Mouse (Mus musculus) heart, adult 2 months (tissue): ENCODE measurements at regions not wholly inside any gene's neighbourhood (a gene's known extent, or its start where the extent isn't known, plus 50 kb on each side); places are given as distances from the start of the nearest gene placed in this dataset.

Experiments
- DNase-seq, 2 experiments: peaks; one replicate each; pipeline ENCODE4 v3.0.0; 2021
- H3K27ac ChIP-seq: fragments of 200-600 bp; 2 replicates; pipeline ENCODE4 v1.8.1; 2022
- H3K27me3 ChIP-seq: fragments of 200-500 bp; 2 replicates; pipeline ENCODE4 v1.6.1; 2012; ENCODE audit warnings: mild to moderate bottlenecking, low read length, inconsistent platforms, mixed read lengths; ENCODE audit not compliant: control insufficient read depth, insufficient read depth
- H3K36me3 ChIP-seq: fragments of 200-500 bp; 2 replicates; pipeline ENCODE4 v1.6.1; 2012; ENCODE audit warnings: low read length, inconsistent platforms; ENCODE audit not compliant: control insufficient read depth, insufficient read depth
- H3K4me1 ChIP-seq: fragments of 200-500 bp; 2 replicates; pipeline ENCODE4 v1.6.1; 2011; ENCODE audit warnings: low read length; ENCODE audit not compliant: control insufficient read depth, insufficient read depth
- H3K4me3 ChIP-seq: fragments of 200-600 bp; 2 replicates; pipeline ENCODE4 v1.8.1; 2022
- H3K79me2 ChIP-seq: fragments of 200-500 bp; replicated peaks from 2 replicates; pipeline ENCODE4 v1.6.1; 2012; ENCODE audit warnings: mild to moderate bottlenecking, inconsistent platforms, low read length, moderate library complexity, mixed read lengths; ENCODE audit not compliant: control insufficient read depth, insufficient read depth
- H3K9ac ChIP-seq: fragments of 200-500 bp; 2 replicates; pipeline ENCODE4 v1.6.1; 2012; ENCODE audit warnings: low read depth, mild to moderate bottlenecking, control low read depth, inconsistent platforms, low read length, mixed read lengths
- CTCF ChIP-seq: fragments of 200-600 bp; IDR thresholded peaks from 2 replicates; pipeline ENCODE4 v1.8.1; 2022; ENCODE audit warnings: antibody characterized with exemption, mild to moderate bottlenecking, moderate library complexity
- EP300 ChIP-seq: fragments of 200-500 bp; IDR thresholded peaks from 2 replicates; pipeline ENCODE4 v1.6.1; 2011; ENCODE audit warnings: low read depth, low read length, control low read depth; ENCODE audit not compliant: insufficient read depth
- POLR2A ChIP-seq: fragments of 200-500 bp; IDR thresholded peaks from 2 replicates; pipeline ENCODE4 v1.6.1; 2011; ENCODE audit warnings: mild to moderate bottlenecking, low read depth, low read length, control low read depth; ENCODE audit not compliant: insufficient read depth
- WGBS: fragments of 180-500 bp; shearing (Covaris S2); methylation state at CpG from one replicate; pipeline ENCODE4 v1.1.7; 2018; 5-methylcytosine and 5-hydroxymethylcytosine counted together
- intact Hi-C: fragments of 180-260 bp; cut with DNase I; formaldehyde crosslinking; loops from one replicate; pipeline ENCODE4 v1.15.1; 2025

DNA sequence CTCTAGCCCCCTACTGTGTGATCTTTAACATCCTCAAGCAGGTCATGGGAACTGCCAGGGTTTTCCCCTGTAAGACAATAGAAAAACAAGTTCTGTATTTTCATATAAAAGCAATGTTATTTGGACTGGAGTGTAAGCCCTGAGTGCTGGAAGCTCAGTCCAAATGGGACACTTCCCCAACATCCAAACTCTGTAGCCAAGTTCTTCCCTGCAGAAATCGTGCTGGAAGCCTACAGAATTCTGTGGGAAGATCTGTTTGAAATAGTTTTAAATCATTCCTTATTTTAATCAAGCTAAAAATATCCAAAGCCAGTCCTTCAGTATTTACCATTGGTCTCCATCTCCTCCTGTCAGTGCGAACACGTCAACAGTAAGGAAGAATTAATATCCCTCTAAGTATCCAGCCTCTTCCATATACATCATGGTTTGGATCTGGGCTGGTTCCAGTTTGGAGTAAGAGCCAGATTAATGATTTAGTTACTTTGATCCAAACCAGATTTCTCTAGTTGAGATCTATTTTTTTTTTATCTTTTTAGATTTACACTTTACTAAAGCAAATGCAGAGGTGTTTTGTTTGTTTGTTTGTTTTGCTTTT lies 165.0 kb upstream of the Nrp1 start:
- no peak for TF ChIP-seq EP300
- TF ChIP-seq CTCF: no peak
- TF ChIP-seq POLR2A: no peak
- Histone ChIP-seq H3K27ac (no peak overlapping the region), H3K79me2 (no peaks in the 10 kb centered on the region), H3K36me3 (no peaks in the 10 kb centered on the region), H3K4me1 (no peaks in the 10 kb centered on the region), H3K9ac (no peak overlapping the region), H3K4me3 (no peak overlapping the region), H3K27me3 (no peaks in the 10 kb centered on the region)
- intact Hi-C loops: no loop called here
- no peak for DNase-seq
- 79% methylated on average over 3 of the region's 3 CpGs for WGBS

DNA sequence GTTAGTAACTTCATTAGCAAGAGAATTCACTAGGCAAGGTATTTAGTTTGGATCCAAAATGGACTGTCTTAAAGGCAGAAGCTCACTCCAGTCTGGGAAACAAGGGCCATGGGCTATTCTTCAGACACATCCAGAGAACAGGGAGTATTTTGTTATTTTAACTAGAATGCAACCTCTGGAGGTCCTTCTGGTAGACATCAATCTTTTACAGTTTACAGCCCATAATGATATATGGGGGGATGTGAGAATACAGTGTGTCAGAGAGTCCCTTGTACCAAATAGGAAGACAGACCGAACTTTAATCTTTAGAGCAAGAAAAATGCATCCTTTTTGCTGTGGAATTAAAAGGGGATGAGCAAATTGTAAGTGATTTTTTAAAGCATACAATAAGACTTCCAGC lies 157.6 kb upstream of the Nrp1 start:
- no peaks in the 10 kb centered on the region for H3K4me1 ChIP-seq
- DNase-seq: no peak
- no peak overlapping the region for H3K4me3 ChIP-seq
- H3K9ac ChIP-seq: no peak overlapping the region
- H3K79me2 ChIP-seq: no peaks in the 10 kb centered on the region
- TF ChIP-seq POLR2A (no peak), CTCF (no peak), EP300 (no peak)
- no peaks in the 10 kb centered on the region for H3K27me3 ChIP-seq
- H3K36me3 ChIP-seq: no peaks in the 10 kb centered on the region
- intact Hi-C loops: no loop called here
- 88% methylated on average over 1 of the region's 1 CpGs for WGBS
- H3K27ac ChIP-seq: no peak overlapping the region

DNA sequence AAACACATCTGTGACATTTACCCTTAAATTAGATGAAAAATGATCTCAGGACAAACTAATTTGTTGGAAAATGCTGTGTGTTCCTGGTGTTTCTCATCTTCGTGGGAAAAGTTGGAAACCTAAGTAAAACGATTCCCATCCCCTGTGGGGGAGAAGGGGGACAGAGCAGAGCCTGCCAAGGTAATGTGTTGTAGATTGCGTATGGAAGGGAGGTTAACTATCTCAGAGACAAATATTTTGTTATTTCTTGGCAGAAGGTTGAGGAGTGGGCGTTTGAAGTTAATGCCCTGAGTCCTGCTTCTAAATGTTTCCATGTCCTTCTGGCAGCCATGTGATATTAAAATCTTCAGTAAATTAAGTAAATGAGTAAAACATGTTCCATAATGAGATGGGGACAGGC lies 156.8 kb upstream of the Nrp1 start:
- no peaks in the 10 kb centered on the region for H3K79me2 ChIP-seq

DNA sequence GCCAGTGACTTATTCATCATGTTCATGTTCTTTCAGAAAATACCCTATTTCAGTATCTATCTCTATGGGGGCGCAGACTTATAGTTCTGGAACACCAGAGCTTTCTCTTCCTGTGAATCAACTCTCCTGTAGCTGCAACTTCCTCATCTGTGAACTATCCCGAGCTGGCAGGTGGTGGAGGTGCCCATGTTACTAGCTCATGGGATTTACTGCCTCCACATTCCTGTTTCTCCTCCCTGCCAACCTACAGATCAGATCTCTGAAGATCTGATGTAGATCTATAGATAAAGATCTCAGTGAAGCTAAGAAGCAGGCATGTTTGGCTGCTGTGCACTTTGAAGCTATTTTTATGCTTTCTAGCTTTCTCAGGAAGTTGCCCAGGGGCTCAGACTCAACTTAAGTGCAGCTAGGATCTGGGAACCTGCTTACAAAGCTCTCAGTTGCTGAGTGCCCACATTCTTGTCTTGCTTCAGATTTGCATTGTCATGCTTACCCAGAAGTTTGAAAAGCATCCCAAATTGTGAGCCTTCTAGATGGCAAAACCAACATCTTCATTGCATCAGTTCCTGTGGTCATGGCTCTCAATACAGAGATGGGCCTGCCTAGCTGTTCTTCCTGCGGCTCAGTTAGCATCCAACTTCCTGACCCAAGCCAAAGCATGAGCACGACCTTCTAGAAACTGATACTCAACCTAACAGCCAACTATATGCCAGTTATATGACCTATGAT lies 156.1 kb upstream of the Nrp1 start:
- TF ChIP-seq EP300 (no peak), POLR2A (no peak), CTCF (no peak)
- no peaks in the 10 kb centered on the region for H3K27me3 ChIP-seq
- no peak overlapping the region for H3K27ac ChIP-seq
- no peak for DNase-seq
- no peaks in the 10 kb centered on the region for H3K4me1 ChIP-seq
- H3K79me2 ChIP-seq: no peaks in the 10 kb centered on the region
- WGBS: 78% methylated on average over 4 of the region's 4 CpGs
- no peaks in the 10 kb centered on the region for H3K36me3 ChIP-seq
- no peak overlapping the region for H3K4me3 ChIP-seq
- H3K9ac ChIP-seq: no peak overlapping the region
- intact Hi-C loops: no loop called here

More for the DNA sequence above, 156.8 kb upstream of the Nrp1 start:
- TF ChIP-seq POLR2A (no peak), CTCF (no peak), EP300 (no peak)
- 73% methylated on average over 4 of the region's 4 CpGs for WGBS
- Histone ChIP-seq H3K4me3 (no peak overlapping the region), H3K36me3 (no peaks in the 10 kb centered on the region), H3K27me3 (no peaks in the 10 kb centered on the region), H3K9ac (no peak overlapping the region), H3K27ac (no peak overlapping the region), H3K4me1 (no peaks in the 10 kb centered on the region)
- no peak for DNase-seq
- intact Hi-C loops: no loop called here

DNA sequence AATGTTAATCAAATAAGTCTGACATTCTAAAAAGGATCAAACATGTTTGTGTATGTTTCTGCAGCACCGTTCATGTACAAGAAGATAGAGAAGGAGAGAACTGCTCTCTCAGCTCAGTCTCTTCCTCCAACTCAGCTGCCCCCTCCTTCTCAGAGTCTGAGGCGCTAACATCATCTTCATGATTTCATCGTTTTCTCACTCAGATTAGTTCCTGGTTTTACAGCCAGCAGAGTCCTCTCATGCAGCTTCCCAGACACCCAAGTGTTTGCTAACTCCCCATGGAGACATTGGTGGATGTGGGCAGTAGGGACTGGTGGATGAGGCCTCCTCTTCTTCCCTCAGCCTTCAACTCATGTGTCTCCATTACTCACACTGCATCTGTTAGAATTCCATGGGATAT lies 153.6 kb upstream of the Nrp1 start:
- Histone ChIP-seq H3K9ac (no peak overlapping the region), H3K27ac (no peak overlapping the region), H3K4me1 (no peaks in the 10 kb centered on the region), H3K36me3 (no peaks in the 10 kb centered on the region), H3K79me2 (no peaks in the 10 kb centered on the region), H3K4me3 (no peak overlapping the region), H3K27me3 (no peaks in the 10 kb centered on the region)
- DNase-seq: no peak
- TF ChIP-seq EP300 (no peak), CTCF (no peak), POLR2A (no peak)
- intact Hi-C loops: no loop called here
- WGBS: 66% methylated on average over 3 of the region's 3 CpGs

DNA sequence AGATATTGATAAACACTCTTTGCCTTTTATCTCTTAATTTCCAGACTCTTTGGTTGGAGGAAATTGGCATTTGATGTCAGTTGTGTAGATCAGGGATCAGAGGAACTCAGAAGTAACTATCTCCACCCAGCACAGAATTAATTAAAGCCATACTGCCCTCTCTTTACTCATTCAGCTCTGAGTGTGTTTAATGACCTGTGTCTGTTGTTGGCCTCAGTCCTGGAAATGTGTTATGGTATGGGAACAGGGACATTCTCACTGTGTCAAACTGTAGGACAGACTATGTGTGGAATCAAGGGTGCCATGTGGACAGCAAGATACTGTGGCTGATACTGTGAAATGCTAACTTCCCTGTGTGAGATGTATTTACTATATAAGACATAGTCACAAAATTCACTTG lies 151.3 kb upstream of the Nrp1 start:
- no peak overlapping the region for H3K9ac ChIP-seq
- no peak for DNase-seq
- TF ChIP-seq CTCF (no peak), POLR2A (no peak), EP300 (no peak)
- H3K79me2 ChIP-seq: no peaks in the 10 kb centered on the region
- intact Hi-C loops: no loop called here
- no peaks in the 10 kb centered on the region for H3K27me3 ChIP-seq
- no peaks in the 10 kb centered on the region for H3K36me3 ChIP-seq
- H3K4me3 ChIP-seq: no peak overlapping the region
- no peak overlapping the region for H3K27ac ChIP-seq
- H3K4me1 ChIP-seq: peaks cover 1% of the 10 kb centered on the region; the same call in 1 of the 2 replicates
